Comparison of ENCODE assay signal across 8 mouse cellular contexts in genomic region chr9:107961881-107962280, GRCm38 (mm10). TPM values are rescaled to one million over a fixed set of nuclear protein-coding genes. Genes with fewer than 3 reads are reported as not detected.
DNase-seq lines count a peak whose midpoint lies in the region; ATAC-seq lines count a peak whose summit lies in the region.

No protein-coding gene starts in this region.

- ATAC-seq in hindbrain, embryonic 11.5 days (ENCODE audit: low FRiP score): no peak
- peak; percentile 13; the same call in 1 of the 2 replicates for ATAC-seq in granulocyte monocyte progenitor cell, adult 5-6 weeks (replicated peaks; ENCODE audit: poor library complexity, severe bottlenecking)

- no peak overlapping the region for H3K4me3 ChIP-seq in hindbrain, embryonic 11.5 days (ENCODE audit: low read depth, low read length)
- H3K4me3 ChIP-seq in hindbrain, embryonic 10.5 days: no peak overlapping the region

- H3K4me1 ChIP-seq in hindbrain, embryonic 11.5 days (replicated peaks; ENCODE audit: control insufficient read depth, insufficient read depth, low read length): no peaks in the 10 kb centered on the region
- peaks cover 25% of the 10 kb centered on the region for H3K4me1 ChIP-seq in hindbrain, embryonic 10.5 days (replicated peaks)

- no peak overlapping the region for H3K27ac ChIP-seq in hindbrain, embryonic 11.5 days (ENCODE audit: low read depth, low read length)
- no peak overlapping the region for H3K27ac ChIP-seq in hindbrain, embryonic 10.5 days

- intact Hi-C loops in left cerebral cortex, postnatal 25 days (cut with DNase I): loop anchor here (1.0 to 5.0 kb wide), 4 partner anchors 26 to 105 kb away; partner anchors contain the start of gene Amigo3

- no peak overlapping the region for H3K9ac ChIP-seq in hindbrain, embryonic 11.5 days (ENCODE audit: low read depth, low read length)

- WGBS in hindbrain, embryonic 11.5 days: 63% methylated on average over 5 of the region's 5 CpGs
- 62% methylated on average over 5 of the region's 5 CpGs for WGBS in hindbrain, embryonic 10.5 days

- no peaks in the 10 kb centered on the region; the same call in 1 of the 2 replicates for H3K36me3 ChIP-seq in hindbrain, embryonic 11.5 days (ENCODE audit: control insufficient read depth, insufficient read depth, low read length)
- peaks cover 100% of the 10 kb centered on the region for H3K36me3 ChIP-seq in hindbrain, embryonic 10.5 days

- DNase-seq in hindbrain, embryonic 11.5 days (ENCODE audit: low spot score): peak; percentile 41
- DNase-seq in hindbrain, embryonic 10.5 days (ENCODE audit: low spot score): no peak
- peak; percentile 77 for DNase-seq in Muller cell, postnatal 12 days (ENCODE audit: inconsistent ontology term)
- peak; percentile 67 to 88 for DNase-seq in left cerebral cortex, postnatal 25 days (ENCODE audit: low spot score in 2 of 2)
- peak; percentile 59 to 69 for DNase-seq in right cerebral cortex, postnatal 36 days (ENCODE audit: low spot score in 2 of 2)
- no peak for DNase-seq in urinary bladder, adult 18-20 months (ENCODE audit: low spot score in 2 of 2)
- no peak for DNase-seq in testis, postnatal 14 days (ENCODE audit: low spot score)

- no peaks in the 10 kb centered on the region for H3K27me3 ChIP-seq in hindbrain, embryonic 11.5 days (ENCODE audit: control insufficient read depth, insufficient read depth, low read length)
- H3K27me3 ChIP-seq in hindbrain, embryonic 10.5 days (ENCODE audit: insufficient read depth, poor library complexity, severe bottlenecking): no peaks in the 10 kb centered on the region

- H3K9me3 ChIP-seq in hindbrain, embryonic 11.5 days (ENCODE audit: control insufficient read depth, low read length): no peaks in the 10 kb centered on the region
- H3K9me3 ChIP-seq in hindbrain, embryonic 10.5 days: no peaks in the 10 kb centered on the region

- no peak overlapping the region for H3K4me2 ChIP-seq in hindbrain, embryonic 11.5 days (replicated peaks; ENCODE audit: low read depth, low read length)

RNA-seq across cellular contexts. Expression of gene Traip, which starts 11.9 kb away (rescaled TPM):
- 21.8 and 22.6 TPM in 2 replicates for polyA plus RNA-seq in hindbrain, embryonic 11.5 days (2014; fragmentation: Nextera tagmentation; extraction: Ambion mirVana)
- 24.3 and 35.3 TPM in 2 replicates for polyA plus RNA-seq in hindbrain, embryonic 10.5 days (2016; fragmentation: Nextera tagmentation; extraction: Ambion mirVana)
- total RNA-seq in granulocyte monocyte progenitor cell, adult 5-6 weeks (2014; fragmentation: Nextera tagmentation): 11.1 and 19.4 TPM in 2 replicates
- 24.0 and 29.7 TPM in 2 replicates for total RNA-seq in granulocyte monocyte progenitor cell, adult 5-6 weeks (2017)
- total RNA-seq in left cerebral cortex, postnatal 25 days (2021): 10 to 100 TPM in 1 of 2 experiments, 1 to 10 TPM in 1; 9.5 to 14.9 TPM

RNA-seq across cellular contexts. Expression of gene Uba7, which starts 13.4 kb away (rescaled TPM):
- polyA plus RNA-seq in hindbrain, embryonic 11.5 days (2014; fragmentation: Nextera tagmentation; extraction: Ambion mirVana): 7.4 and 12.4 TPM in 2 replicates
- 8.5 and 9.6 TPM in 2 replicates for polyA plus RNA-seq in hindbrain, embryonic 10.5 days (2016; fragmentation: Nextera tagmentation; extraction: Ambion mirVana)
- 79.1 and 88.9 TPM in 2 replicates for total RNA-seq in granulocyte monocyte progenitor cell, adult 5-6 weeks (2014; fragmentation: Nextera tagmentation)
- total RNA-seq in granulocyte monocyte progenitor cell, adult 5-6 weeks (2017): 21.4 and 33.4 TPM in 2 replicates
- 1 to 10 TPM; 3.1 to 4.6 TPM for total RNA-seq in left cerebral cortex, postnatal 25 days (2021)

RNA-seq across cellular contexts. Expression of gene Gm20661, which starts 21.0 kb away (rescaled TPM):
- 1.8 and 1.9 TPM in 2 replicates for polyA plus RNA-seq in hindbrain, embryonic 11.5 days (2014; fragmentation: Nextera tagmentation; extraction: Ambion mirVana)
- polyA plus RNA-seq in hindbrain, embryonic 10.5 days (2016; fragmentation: Nextera tagmentation; extraction: Ambion mirVana): 1.5 and 1.8 TPM in 2 replicates
- 0.47 TPM in 1 of 2 replicates, not detected in the other for total RNA-seq in granulocyte monocyte progenitor cell, adult 5-6 weeks (2014; fragmentation: Nextera tagmentation)
- total RNA-seq in granulocyte monocyte progenitor cell, adult 5-6 weeks (2017): not detected in 2 replicates
- not detected for total RNA-seq in left cerebral cortex, postnatal 25 days (2021)

RNA-seq across cellular contexts. Expression of gene Inka1, which starts 23.8 kb away (rescaled TPM):
- polyA plus RNA-seq in hindbrain, embryonic 11.5 days (2014; fragmentation: Nextera tagmentation; extraction: Ambion mirVana): 56.4 and 61.9 TPM in 2 replicates
- 59.8 and 61.0 TPM in 2 replicates for polyA plus RNA-seq in hindbrain, embryonic 10.5 days (2016; fragmentation: Nextera tagmentation; extraction: Ambion mirVana)
- 16.7 and 29.9 TPM in 2 replicates for total RNA-seq in granulocyte monocyte progenitor cell, adult 5-6 weeks (2014; fragmentation: Nextera tagmentation)
- total RNA-seq in granulocyte monocyte progenitor cell, adult 5-6 weeks (2017): 18.6 and 23.2 TPM in 2 replicates
- 1 to 10 TPM; 3.9 to 4.0 TPM for total RNA-seq in left cerebral cortex, postnatal 25 days (2021)

RNA-seq across cellular contexts. Expression of gene Camkv, which starts 26.4 kb away (rescaled TPM):
- 3.6 and 4.5 TPM in 2 replicates for polyA plus RNA-seq in hindbrain, embryonic 11.5 days (2014; fragmentation: Nextera tagmentation; extraction: Ambion mirVana)
- 13.0 and 13.1 TPM in 2 replicates for polyA plus RNA-seq in hindbrain, embryonic 10.5 days (2016; fragmentation: Nextera tagmentation; extraction: Ambion mirVana)
- not detected in 2 replicates for total RNA-seq in granulocyte monocyte progenitor cell, adult 5-6 weeks (2014; fragmentation: Nextera tagmentation)
- total RNA-seq in granulocyte monocyte progenitor cell, adult 5-6 weeks (2017): not detected in 2 replicates
- 100 to 1,000 TPM; 352 to 354 TPM for total RNA-seq in left cerebral cortex, postnatal 25 days (2021)

Comparison
In these comparisons a context has a peak if more than half of its experiments do, and no peak if none do; other contexts are left out.
1. DNase-seq: peak in hindbrain, embryonic 11.5 days (single experiment), Muller cell, postnatal 12 days (single experiment), left cerebral cortex, postnatal 25 days (2 of 2) and right cerebral cortex, postnatal 36 days (2 of 2); none in hindbrain, embryonic 10.5 days (single experiment), urinary bladder, adult 18-20 months (0 of 2) and testis, postnatal 14 days (single experiment).
2. RNA of gene Uba7, which starts 13.4 kb away (total RNA-seq): 21.4 to 88.9 TPM in granulocyte monocyte progenitor cell, adult 5-6 weeks; 3.1 to 4.6 TPM in left cerebral cortex, postnatal 25 days; every median in the first group is over 4 times any median in the second.